Mouse (Mus musculus): ENCODE data around the gene Grin2c. TPM values are rescaled to one million over a fixed set of nuclear protein-coding genes. Genes with fewer than 3 reads are reported as not detected.
A peak's percentile ranks its signal among the peaks of the same experiment; 100 is the strongest.

The Grin2c gene
- polyA plus RNA-seq, 1 experiment: 0.89 TPM

DNA sequence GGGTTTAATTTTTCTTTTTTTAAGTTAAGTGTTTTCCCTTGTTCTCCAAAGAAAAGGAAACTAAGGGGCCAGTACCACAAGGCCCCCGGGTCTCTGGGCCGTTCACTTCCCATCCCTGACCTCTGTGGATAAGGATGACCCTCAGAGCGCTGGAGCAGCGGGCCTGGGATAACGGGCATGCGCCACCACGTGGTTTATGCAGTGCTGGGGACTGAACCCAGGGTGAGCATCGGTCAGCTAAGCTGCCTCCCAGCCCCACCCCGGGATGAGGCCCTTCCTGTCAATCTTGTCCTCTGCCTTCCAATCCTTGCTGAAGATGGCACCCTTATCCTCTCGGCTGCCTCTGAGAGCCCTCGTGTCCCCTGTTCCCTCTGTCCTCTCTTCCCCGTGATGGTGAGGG lies 39.4 kb downstream of the Grin2c start:
- no peak for DNase-seq (ENCODE audit: low read depth)
- TF ChIP-seq POLR2A (IDR thresholded peaks at IDR 0.05; ENCODE audit: borderline replicate concordance, extremely low read depth, insufficient read depth, insufficient read length, poor library complexity, severe bottlenecking) (no peak), CTCF (IDR thresholded peaks at IDR 0.05; ENCODE audit: borderline replicate concordance, extremely low read depth, insufficient read depth, insufficient read length) (no peak)

DNA sequence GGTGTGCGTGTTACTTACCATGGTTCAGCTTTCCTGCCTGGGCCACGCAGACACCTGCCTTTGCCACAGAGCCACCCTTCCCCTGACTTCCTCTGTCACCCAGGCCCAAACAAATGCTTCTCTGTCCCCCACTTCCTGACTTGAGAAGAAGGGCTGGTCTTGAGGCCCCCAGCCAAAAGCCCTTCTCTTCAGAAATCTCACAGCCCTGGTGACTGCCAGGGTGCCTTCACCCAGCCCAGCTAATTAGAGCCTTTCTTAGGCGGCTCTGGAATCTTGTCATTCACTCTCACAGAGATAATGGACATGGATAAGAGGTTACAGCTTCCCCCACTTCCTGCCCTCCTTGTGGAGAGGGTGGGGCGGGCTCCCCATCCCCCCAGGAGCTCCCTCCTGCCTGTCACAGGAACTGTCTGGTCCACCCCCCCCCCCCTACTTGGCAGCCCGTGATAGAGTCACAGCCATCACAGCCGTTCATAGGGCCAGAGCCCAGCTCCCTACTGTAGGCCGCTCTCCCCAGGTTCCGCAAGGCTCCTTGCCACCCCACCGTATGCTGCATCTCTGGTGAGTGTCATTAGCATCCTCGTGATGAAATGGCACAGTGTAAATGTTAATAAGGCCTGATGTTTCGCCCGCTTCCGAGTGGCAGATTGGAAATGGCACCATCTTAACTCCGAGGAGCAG lies 40.1 kb downstream of the Grin2c start:
- peak; percentile 91 for DNase-seq (ENCODE audit: low read depth)
- TF ChIP-seq POLR2A (IDR thresholded peaks at IDR 0.05; ENCODE audit: borderline replicate concordance, extremely low read depth, insufficient read depth, insufficient read length, poor library complexity, severe bottlenecking) (no peak), CTCF (IDR thresholded peaks at IDR 0.05; ENCODE audit: borderline replicate concordance, extremely low read depth, insufficient read depth, insufficient read length) (no peak)

DNA sequence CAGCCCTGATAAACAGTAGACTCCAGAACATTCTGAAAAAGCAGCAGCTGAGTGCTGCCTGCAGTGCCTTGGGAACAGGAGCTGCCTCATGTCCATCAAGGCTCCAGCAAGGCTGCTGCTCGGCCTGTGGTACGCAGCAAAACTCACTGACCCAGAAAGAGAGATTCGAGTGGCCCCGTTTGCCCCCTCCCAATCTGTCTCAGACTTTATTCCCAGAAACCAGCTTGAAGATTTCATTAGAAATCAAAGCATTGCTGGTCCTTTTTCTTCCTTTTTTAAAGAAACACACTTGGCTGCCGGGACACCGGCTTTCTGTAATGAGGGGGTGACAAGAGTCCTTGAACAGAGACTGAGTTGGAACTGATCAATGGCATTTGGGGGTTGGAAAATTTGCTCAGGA lies 41.7 kb downstream of the Grin2c start:
- no peak for TF ChIP-seq POLR2A (IDR thresholded peaks at IDR 0.05; ENCODE audit: borderline replicate concordance, extremely low read depth, insufficient read depth, insufficient read length, poor library complexity, severe bottlenecking)
- TF ChIP-seq CTCF (IDR thresholded peaks at IDR 0.05; ENCODE audit: borderline replicate concordance, extremely low read depth, insufficient read depth, insufficient read length): no peak
- peak; percentile 47 for DNase-seq (ENCODE audit: low read depth)

DNA sequence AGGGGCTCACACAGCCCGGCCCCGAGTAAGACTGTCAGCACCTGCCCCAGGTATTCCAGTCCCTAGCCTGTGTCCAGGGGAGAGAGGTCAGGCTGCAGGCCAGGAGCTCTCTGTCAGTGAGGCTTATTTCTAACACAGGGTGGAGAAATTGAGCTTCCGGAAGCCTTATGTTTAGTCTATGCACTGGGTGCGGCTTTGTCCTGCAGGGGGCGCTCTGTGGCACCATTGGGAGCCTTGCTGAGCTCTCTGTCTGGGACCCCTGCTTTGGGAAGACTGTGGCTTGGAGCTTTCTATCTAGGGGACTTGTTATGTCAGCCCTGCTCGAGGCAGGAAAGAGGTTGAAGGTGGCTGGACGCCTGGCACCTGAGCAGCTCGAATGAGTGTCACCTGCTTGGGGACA lies 42.2 kb downstream of the Grin2c start:
- DNase-seq (ENCODE audit: low read depth): peak; percentile 72
- peak; percentile 72 for TF ChIP-seq CTCF (IDR thresholded peaks at IDR 0.05; ENCODE audit: borderline replicate concordance, extremely low read depth, insufficient read depth, insufficient read length)
- TF ChIP-seq POLR2A (IDR thresholded peaks at IDR 0.05; ENCODE audit: borderline replicate concordance, extremely low read depth, insufficient read depth, insufficient read length, poor library complexity, severe bottlenecking): no peak

DNA sequence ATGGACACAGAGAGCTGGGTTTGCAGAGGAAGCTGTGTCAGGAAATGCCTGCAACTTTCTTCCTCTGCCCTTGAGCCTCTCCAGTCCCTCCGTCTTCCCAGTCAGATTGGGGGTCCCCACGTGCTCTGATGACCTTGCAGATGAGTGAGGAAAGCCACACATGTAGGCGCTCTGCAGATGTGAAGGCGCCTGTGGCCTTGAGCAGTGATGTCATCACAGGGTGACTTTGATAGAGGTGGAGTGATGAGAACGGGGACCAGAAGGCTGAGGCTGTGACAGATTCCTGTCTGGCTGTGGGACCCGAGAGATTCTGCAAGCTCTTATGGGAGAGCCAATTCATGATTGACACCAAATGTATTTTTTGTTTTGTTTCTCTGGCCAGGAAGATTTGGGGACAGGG lies 43.2 kb downstream of the Grin2c start:
- DNase-seq (ENCODE audit: low read depth): no peak
- no peak for TF ChIP-seq CTCF (IDR thresholded peaks at IDR 0.05; ENCODE audit: borderline replicate concordance, extremely low read depth, insufficient read depth, insufficient read length)
- TF ChIP-seq POLR2A (IDR thresholded peaks at IDR 0.05; ENCODE audit: borderline replicate concordance, extremely low read depth, insufficient read depth, insufficient read length, poor library complexity, severe bottlenecking): no peak

DNA sequence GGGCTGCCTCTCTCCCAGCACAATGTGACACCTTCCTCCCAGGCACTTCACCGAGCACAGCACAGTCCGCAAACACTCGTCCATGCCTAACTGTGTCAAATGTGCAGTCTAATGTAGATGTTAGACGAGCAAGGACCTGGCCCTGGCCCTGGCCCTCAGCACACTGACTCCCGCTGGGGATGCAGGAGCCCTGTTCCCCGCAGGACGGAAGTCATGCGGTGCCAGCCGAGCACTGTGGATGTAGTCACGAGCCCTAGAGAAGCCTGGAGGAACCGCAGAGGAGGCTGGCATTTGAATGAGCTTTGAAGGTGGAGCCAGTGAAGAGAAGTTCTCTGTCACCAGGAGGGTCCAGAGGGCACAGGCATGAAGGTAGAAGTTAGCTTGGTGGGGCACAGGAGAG lies 43.6 kb downstream of the Grin2c start:
- no peak for DNase-seq (ENCODE audit: low read depth)
- TF ChIP-seq POLR2A (IDR thresholded peaks at IDR 0.05; ENCODE audit: borderline replicate concordance, extremely low read depth, insufficient read depth, insufficient read length, poor library complexity, severe bottlenecking): no peak

DNA sequence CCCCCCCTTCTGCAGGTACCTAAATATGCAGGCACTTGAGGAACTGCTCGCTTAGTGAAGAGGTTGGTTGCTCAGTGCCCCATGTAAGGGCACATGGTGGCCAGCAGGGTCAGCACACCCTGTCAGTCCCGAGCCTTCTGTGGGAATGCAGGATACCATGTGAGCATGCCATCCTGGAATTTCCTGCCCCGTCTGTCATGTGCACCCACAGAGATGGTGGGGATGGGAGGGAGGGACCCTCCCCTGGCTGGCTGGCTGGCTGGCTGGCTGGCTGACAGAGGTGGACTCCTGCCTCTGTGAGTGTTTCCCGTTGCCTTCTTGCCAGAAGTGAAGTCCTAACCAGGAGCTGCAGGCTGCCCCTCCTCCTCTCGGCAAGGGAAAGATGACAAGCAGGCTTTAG lies 44.5 kb downstream of the Grin2c start:
- TF ChIP-seq POLR2A (IDR thresholded peaks at IDR 0.05; ENCODE audit: borderline replicate concordance, extremely low read depth, insufficient read depth, insufficient read length, poor library complexity, severe bottlenecking): no peak
- TF ChIP-seq CTCF (IDR thresholded peaks at IDR 0.05; ENCODE audit: borderline replicate concordance, extremely low read depth, insufficient read depth, insufficient read length): no peak
- peak; percentile 27 for DNase-seq (ENCODE audit: low read depth)

DNA sequence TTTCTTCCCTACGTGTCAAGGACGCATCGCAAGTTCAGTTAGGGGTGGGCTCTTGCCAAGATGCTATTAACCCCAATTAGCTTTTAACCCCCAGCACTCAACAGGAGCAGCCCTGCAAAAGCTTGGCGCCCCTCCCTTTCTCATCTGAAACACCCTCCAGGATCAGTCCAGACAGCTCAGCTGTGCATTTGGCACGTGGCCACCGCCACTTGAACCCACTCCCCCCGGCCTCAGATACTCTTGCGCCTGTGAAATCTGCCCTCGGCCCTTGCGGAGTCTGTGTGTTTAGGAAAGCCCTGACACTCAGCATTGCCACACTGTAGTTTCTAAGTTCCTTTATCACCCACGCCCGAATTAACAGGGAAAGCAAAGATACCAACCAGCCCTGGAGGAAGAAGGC lies 45.0 kb downstream of the Grin2c start:
- peak; percentile 83 for DNase-seq (ENCODE audit: low read depth)
- TF ChIP-seq POLR2A (IDR thresholded peaks at IDR 0.05; ENCODE audit: borderline replicate concordance, extremely low read depth, insufficient read depth, insufficient read length, poor library complexity, severe bottlenecking) (no peak), CTCF (IDR thresholded peaks at IDR 0.05; ENCODE audit: borderline replicate concordance, extremely low read depth, insufficient read depth, insufficient read length) (no peak)

DNA sequence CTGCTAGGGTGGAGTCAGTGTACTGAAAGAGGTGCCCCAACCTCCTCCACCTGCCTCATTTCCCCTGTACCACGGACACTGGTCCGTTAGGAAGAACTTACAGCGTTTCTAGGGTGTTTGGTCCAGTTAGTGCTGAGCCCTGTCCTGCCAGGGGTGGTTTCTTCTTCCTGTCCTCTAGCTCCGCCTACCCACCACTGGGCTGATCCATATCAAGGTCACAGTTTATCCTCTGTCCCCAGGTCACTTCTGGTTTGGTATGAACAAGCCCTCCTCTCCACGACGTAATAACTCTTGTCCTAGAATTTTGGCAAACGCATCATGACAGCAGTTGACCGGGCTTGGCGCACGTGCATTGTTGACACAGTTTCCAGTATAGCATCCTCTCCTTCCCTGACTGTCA lies 47.4 kb downstream of the Grin2c start:
- DNase-seq (ENCODE audit: low read depth): no peak
- TF ChIP-seq POLR2A (IDR thresholded peaks at IDR 0.05; ENCODE audit: borderline replicate concordance, extremely low read depth, insufficient read depth, insufficient read length, poor library complexity, severe bottlenecking) (no peak), CTCF (IDR thresholded peaks at IDR 0.05; ENCODE audit: borderline replicate concordance, extremely low read depth, insufficient read depth, insufficient read length) (no peak)

DNA sequence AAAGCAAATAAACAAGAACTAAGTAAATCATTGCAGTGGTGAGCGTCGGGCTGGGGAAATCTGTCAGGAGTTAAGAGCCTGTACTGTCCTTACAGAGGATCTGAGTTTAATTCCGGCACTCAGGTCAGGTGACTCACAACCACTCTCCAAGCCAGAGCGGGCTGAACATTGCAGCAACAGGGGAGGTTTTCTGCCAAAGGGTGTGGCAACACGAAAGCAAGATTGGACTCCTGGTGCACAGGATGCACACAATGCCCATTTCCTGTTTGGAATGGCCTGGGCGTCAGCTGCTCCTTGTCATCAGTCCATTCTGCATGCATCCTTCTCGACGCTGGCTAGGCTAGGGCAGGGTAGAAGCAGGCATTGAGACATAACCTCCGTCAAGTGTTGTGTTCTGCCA lies 47.8 kb downstream of the Grin2c start:
- no peak for DNase-seq (ENCODE audit: low read depth)
- no peak for TF ChIP-seq POLR2A (IDR thresholded peaks at IDR 0.05; ENCODE audit: borderline replicate concordance, extremely low read depth, insufficient read depth, insufficient read length, poor library complexity, severe bottlenecking)
- no peak for TF ChIP-seq CTCF (IDR thresholded peaks at IDR 0.05; ENCODE audit: borderline replicate concordance, extremely low read depth, insufficient read depth, insufficient read length)

DNA sequence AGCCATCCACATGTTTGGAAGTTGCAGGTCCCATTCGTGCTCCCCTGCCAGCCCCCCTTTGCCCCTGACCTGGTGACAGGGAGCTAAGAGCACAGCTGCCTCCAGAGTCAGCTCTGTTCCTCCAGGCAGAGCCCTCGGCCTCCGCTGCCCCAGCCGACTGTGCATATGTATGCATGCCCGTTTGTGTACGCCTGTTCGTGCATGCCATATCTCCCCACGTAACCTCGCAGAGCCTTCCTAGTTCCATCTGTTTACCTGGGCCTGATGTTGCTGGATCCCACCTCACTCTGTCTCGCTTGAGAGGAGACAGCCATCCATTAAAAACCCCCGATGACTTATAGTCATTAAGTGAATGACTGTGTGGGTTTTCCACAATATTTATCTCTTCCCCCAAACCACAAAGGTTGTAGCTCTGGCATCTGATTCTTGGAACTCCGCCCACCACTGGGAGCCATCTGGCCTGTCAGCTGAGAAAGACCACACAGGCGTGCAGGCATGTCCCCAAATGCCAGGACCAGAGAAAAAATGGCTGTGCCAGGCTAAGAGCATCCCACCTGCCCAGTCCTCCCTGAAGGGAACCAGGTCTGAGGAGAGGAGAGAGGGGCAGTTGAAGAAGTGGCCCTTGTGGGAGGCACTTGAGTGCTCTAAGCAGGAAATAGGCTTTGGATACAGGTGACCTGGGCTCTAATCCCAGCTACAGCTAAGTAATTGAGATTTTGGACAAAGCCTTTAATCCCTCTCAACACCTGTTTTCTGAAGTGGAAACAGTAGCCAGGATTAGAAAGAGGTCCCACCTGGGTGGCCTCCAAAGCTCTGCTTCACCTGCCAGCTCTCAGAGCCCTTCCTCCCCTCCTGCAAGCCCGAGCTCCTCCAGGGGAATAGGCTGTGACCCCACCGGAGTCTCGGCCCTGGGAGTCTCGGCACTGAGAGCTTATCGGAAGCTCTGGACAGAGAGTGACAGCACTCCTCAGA lies 49.3 kb downstream of the Grin2c start:
- DNase-seq (ENCODE audit: low read depth): peak; percentile 67
- TF ChIP-seq CTCF (IDR thresholded peaks at IDR 0.05; ENCODE audit: borderline replicate concordance, extremely low read depth, insufficient read depth, insufficient read length) (no peak), POLR2A (IDR thresholded peaks at IDR 0.05; ENCODE audit: borderline replicate concordance, extremely low read depth, insufficient read depth, insufficient read length, poor library complexity, severe bottlenecking) (no peak)
